Mouse (Mus musculus) brain, adult 2 months (tissue): Measurements from ENCODE around the gene Aig1.

Source experiments
- DNase-seq: peaks from one replicate; pipeline ENCODE4 v3.0.0; 2011; ENCODE audit warnings: low read depth, low spot score

Gene Aig1

DNA sequence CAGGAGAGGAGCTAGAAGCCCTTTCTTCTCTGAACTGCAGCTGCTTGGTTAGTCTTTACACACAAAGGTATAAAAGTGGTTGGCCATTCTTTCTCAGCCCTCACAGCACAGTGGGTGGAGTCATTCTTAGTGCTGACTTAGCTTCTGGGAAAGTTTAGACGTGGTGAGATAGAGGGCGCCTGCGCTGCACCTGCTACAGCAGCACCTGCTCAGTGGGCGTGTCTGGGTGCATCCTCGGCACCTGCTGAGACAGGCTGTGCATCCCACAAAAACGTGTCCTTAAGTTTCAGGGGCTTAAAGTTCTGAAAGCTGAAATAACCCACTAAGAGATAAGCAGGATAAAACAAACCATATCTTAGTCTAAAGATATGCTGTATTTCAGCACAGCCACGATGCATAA is 227.0 kb downstream of the Aig1 start:
- DNase-seq, result peak; percentile 65

DNA sequence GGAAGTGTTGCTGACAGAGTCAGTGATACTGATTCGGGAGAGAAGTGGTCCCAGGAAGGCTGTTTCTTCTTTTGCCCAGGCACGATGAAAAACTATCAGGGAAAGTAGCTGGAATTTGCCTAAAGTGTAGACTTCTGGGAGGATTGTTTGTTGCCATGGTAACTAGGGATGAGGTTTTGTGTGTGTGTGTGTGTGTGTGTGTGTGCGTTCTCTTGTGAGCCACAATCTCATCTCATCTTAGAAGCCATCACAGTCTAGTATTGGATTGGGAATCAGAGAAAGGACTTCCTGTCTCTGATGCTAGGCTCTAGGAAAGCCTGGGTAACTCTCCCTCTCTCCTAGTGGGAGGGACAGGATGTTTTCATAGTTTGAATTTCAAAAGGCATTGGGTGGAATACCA is 237.0 kb downstream of the Aig1 start:
- DNase-seq, result peak; percentile 61

DNA sequence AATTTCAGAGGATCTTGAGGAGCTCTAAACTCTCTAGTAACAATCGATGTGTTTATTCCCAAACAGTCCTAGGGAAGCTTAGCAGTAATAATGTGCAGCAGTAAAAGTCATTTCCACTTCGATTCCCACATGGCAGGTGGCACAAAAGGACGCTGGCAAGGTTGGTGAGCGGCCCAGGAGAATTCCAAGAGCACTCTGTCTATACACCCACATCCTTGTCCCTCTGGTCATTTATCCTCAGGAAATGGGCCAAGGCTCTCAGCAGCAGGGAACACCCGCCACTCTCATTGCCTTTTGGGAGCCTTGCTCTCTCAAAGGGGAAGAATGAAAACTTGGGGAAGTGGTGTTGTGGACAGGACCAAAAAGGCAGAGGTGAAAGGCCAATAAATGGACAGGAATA is 245.0 kb downstream of the Aig1 start:
- no peak for DNase-seq

DNA sequence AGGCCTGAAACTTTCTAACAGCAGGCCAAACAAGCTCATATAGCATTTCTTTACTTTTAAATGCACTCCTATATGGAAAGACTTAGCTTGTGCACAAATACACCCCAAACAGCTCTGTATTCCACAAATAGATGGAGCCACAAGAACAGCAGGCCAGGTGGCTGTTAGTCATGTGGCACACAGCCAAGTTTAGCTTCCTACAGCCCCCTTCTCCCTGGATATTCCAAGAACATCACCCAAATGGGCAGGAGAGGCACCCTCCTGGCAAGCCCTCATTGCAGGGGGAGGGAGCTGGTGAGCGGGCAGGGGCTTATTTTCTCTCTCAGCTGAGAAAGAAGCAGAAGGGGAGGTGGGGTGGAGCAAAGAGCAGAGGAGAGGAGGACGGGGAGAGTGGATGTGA is 267.9 kb downstream of the Aig1 start:
- DNase-seq, result peak; percentile 93

DNA sequence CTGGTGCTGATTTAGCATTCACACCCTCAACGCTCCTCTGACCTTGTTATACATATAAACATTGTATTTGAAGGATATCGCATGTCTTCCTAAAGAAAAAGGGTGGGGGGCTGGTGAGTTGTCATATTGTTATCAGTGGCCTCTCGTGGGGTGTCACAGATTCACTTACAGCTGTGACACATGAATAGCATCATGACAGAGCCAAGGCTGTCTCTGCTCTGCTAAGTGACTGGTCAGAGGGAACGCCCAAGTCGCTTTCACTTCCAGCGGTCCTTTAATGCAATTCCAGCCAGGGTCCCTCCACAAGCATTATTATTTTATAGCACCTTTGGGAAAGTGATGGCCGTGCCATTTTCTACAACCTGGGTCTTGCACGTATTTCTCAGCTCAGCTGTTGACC is 271.3 kb downstream of the Aig1 start:
- no peak for DNase-seq
